Mouse (Mus musculus): ENCODE results near the gene Myo9a. TPM values are rescaled to one million over a fixed set of nuclear protein-coding genes. Genes with fewer than 3 reads are reported as not detected.
"Not testable (repeated sequence)": the region's sequence is repeated elsewhere in the genome, so short reads cannot be mapped to it uniquely, and the experiment has no call there.

The Myo9a gene
- polyA plus RNA-seq, 1 experiment from 2014 or later = 14.5 TPM

GRCm38 (mm10) chr9:59955692-59956091, 205.0 kb downstream of the Myo9a start:
- H3K9ac ChIP-seq (ENCODE audit: low read depth, low read length) = no peak overlapping the region
- WGBS = 74% methylated on average over 6 of the region's 6 CpGs
- no peak overlapping the region for H3K4me2 ChIP-seq (ENCODE audit: low read length)
- ATAC-seq (replicated peaks; ENCODE audit: low FRiP score, low read depth) = no peak
- no peak overlapping the region for H3K4me3 ChIP-seq (replicated peaks; ENCODE audit: low read depth, low read length)
- H3K4me1 ChIP-seq (replicated peaks; ENCODE audit: insufficient read depth, low read length) = no peaks in the 10 kb centered on the region
- DNase-seq (ENCODE audit: low spot score) = no peak
- no peak overlapping the region for H3K27ac ChIP-seq
- no peaks in the 10 kb centered on the region for H3K36me3 ChIP-seq (ENCODE audit: insufficient read depth, low read length)
- no peak for TF ChIP-seq CTCF (IDR thresholded peaks at IDR 0.05; ENCODE audit: low read depth)
- no peaks in the 10 kb centered on the region for H3K27me3 ChIP-seq (ENCODE audit: insufficient read depth, low read length)
- no peaks in the 10 kb centered on the region for H3K9me3 ChIP-seq (replicated peaks; ENCODE audit: low read length)

GRCm38 (mm10) chr9:59956496-59956895, 205.8 kb downstream of the Myo9a start:
- H3K27me3 ChIP-seq (ENCODE audit: insufficient read depth, low read length) = no peaks in the 10 kb centered on the region
- H3K36me3 ChIP-seq (ENCODE audit: insufficient read depth, low read length) = no peaks in the 10 kb centered on the region
- no peak for ATAC-seq (replicated peaks; ENCODE audit: low FRiP score, low read depth)
- no peak overlapping the region for H3K27ac ChIP-seq
- peak overlapping the region; percentile 28 for H3K4me2 ChIP-seq (ENCODE audit: low read length)
- H3K9ac ChIP-seq (ENCODE audit: low read depth, low read length) = no peak overlapping the region
- H3K4me1 ChIP-seq (replicated peaks; ENCODE audit: insufficient read depth, low read length) = no peaks in the 10 kb centered on the region
- 31% methylated on average over 6 of the region's 6 CpGs for WGBS
- no peak for TF ChIP-seq CTCF (IDR thresholded peaks at IDR 0.05; ENCODE audit: low read depth)
- no peaks in the 10 kb centered on the region for H3K9me3 ChIP-seq (replicated peaks; ENCODE audit: low read length)
- peak; percentile 30 for DNase-seq (ENCODE audit: low spot score)
- no peak overlapping the region; the same call in 1 of the 2 replicates for H3K4me3 ChIP-seq (replicated peaks; ENCODE audit: low read depth, low read length)

GRCm38 (mm10) chr9:59958115-59958514, 207.4 kb downstream of the Myo9a start:
- not testable (repeated sequence) for H3K27ac ChIP-seq; H3K9me3 ChIP-seq (replicated peaks; ENCODE audit: low read length); H3K36me3 ChIP-seq (ENCODE audit: insufficient read depth, low read length); H3K4me2 ChIP-seq (ENCODE audit: low read length); H3K4me3 ChIP-seq (replicated peaks; ENCODE audit: low read depth, low read length); H3K4me1 ChIP-seq (replicated peaks; ENCODE audit: insufficient read depth, low read length); H3K9ac ChIP-seq (ENCODE audit: low read depth, low read length); DNase-seq (ENCODE audit: low spot score); ATAC-seq (replicated peaks; ENCODE audit: low FRiP score, low read depth); H3K27me3 ChIP-seq (ENCODE audit: insufficient read depth, low read length)
- 60% methylated on average over 1 of the region's 1 CpGs for WGBS

GRCm38 (mm10) chr9:59959276-59959675, 208.6 kb downstream of the Myo9a start:
- no peaks in the 10 kb centered on the region for H3K36me3 ChIP-seq (ENCODE audit: insufficient read depth, low read length)
- H3K4me1 ChIP-seq (replicated peaks; ENCODE audit: insufficient read depth, low read length) = no peaks in the 10 kb centered on the region
- no peak overlapping the region for H3K4me2 ChIP-seq (ENCODE audit: low read length)
- no peaks in the 10 kb centered on the region for H3K9me3 ChIP-seq (replicated peaks; ENCODE audit: low read length)
- no peaks in the 10 kb centered on the region for H3K27me3 ChIP-seq (ENCODE audit: insufficient read depth, low read length)
- peak; percentile 72 for ATAC-seq (replicated peaks; ENCODE audit: low FRiP score, low read depth)
- no peak overlapping the region for H3K27ac ChIP-seq
- H3K9ac ChIP-seq (ENCODE audit: low read depth, low read length) = no peak overlapping the region
- peak; percentile 97 for TF ChIP-seq CTCF (IDR thresholded peaks at IDR 0.05; ENCODE audit: low read depth)
- peak; percentile 97 for DNase-seq (ENCODE audit: low spot score)
- no peak overlapping the region for H3K4me3 ChIP-seq (replicated peaks; ENCODE audit: low read depth, low read length)
- 1% methylated on average over 8 of the region's 8 CpGs for WGBS

- no peaks in the 10 kb centered on the region for H3K9me3 ChIP-seq (replicated peaks; ENCODE audit: low read length)
- H3K27me3 ChIP-seq (ENCODE audit: insufficient read depth, low read length) = no peaks in the 10 kb centered on the region
- no peak within 1 kb of the TSS for H3K27ac ChIP-seq
- no peak within 1 kb of the TSS for H3K9ac ChIP-seq (ENCODE audit: low read depth, low read length)
- no peak for ATAC-seq (replicated peaks; ENCODE audit: low FRiP score, low read depth)
- no peak for DNase-seq (ENCODE audit: low spot score)
- H3K36me3 ChIP-seq (ENCODE audit: insufficient read depth, low read length) = no peaks in the 10 kb centered on the region
- H3K4me2 ChIP-seq (ENCODE audit: low read length) = no peak within 1 kb of the TSS
- 89% methylated on average over 10 of the region's 10 CpGs for WGBS
- no peak within 1 kb of the TSS for H3K4me3 ChIP-seq (replicated peaks; ENCODE audit: low read depth, low read length)
- TF ChIP-seq CTCF (IDR thresholded peaks at IDR 0.05; ENCODE audit: low read depth) = no peak
- no peaks in the 10 kb centered on the region for H3K4me1 ChIP-seq (replicated peaks; ENCODE audit: insufficient read depth, low read length)
Measured at GRCm38 (mm10) chr9:59960559-59960958, 209.9 kb downstream of the Myo9a start, which contains the start of gene Nr2e3. Gene Nr2e3 (minus strand): TSS chr9:59960659.

- no peak for TF ChIP-seq CTCF (IDR thresholded peaks at IDR 0.05; ENCODE audit: low read depth)
- ATAC-seq (replicated peaks; ENCODE audit: low FRiP score, low read depth) = no peak
- Histone ChIP-seq H3K4me1 (replicated peaks; ENCODE audit: insufficient read depth, low read length) (no peaks in the 10 kb centered on the region), H3K36me3 (ENCODE audit: insufficient read depth, low read length) (no peaks in the 10 kb centered on the region), H3K9me3 (replicated peaks; ENCODE audit: low read length) (no peaks in the 10 kb centered on the region), H3K4me2 (ENCODE audit: low read length) (no peak overlapping the region), H3K9ac (ENCODE audit: low read depth, low read length) (no peak overlapping the region), H3K4me3 (replicated peaks; ENCODE audit: low read depth, low read length) (no peak overlapping the region), H3K27me3 (ENCODE audit: insufficient read depth, low read length) (no peaks in the 10 kb centered on the region), H3K27ac (no peak overlapping the region)
- DNase-seq (ENCODE audit: low spot score) = no peak
- WGBS = 62% methylated on average over 14 of the region's 14 CpGs
Measured at GRCm38 (mm10) chr9:59961201-59961955, 210.7 kb downstream of the Myo9a start.
